Mouse (Mus musculus): Measurements from ENCODE around the gene Rab11b.

The Rab11b gene

GRCm38 (mm10) chr17:33760255-33761165 is at the start of gene Rab11b:
Gene Rab11b (minus strand): TSS chr17:33760530.
- peak; percentile 99 for DNase-seq (ENCODE audit: low read depth, low spot score)

DNA sequence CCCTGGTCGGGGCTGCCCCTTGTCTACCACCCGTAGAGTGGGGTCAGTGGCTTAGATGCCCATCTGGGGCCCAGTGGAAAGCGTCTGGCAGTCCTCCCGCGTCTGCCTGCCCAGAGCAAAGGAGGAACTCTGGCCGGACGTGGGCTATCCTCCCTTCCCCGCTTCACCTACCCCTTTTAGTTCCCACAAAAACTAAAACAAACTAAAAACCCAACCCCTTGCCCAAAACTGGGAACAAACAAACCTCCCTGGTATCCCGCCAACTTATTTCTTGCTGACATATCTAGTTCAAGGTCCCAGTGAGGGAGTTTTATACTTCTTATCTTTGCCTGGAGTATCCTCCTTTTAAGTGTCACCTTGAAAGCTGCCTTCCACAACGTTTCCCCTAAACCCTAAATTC is 47.9 kb upstream of the Rab11b start:
- DNase-seq (ENCODE audit: low read depth, low spot score), result no peak

GRCm38 (mm10) chr17:33807181-33807888 is 47.0 kb upstream of the Rab11b start:
- no peak for DNase-seq (ENCODE audit: low read depth, low spot score)

DNA sequence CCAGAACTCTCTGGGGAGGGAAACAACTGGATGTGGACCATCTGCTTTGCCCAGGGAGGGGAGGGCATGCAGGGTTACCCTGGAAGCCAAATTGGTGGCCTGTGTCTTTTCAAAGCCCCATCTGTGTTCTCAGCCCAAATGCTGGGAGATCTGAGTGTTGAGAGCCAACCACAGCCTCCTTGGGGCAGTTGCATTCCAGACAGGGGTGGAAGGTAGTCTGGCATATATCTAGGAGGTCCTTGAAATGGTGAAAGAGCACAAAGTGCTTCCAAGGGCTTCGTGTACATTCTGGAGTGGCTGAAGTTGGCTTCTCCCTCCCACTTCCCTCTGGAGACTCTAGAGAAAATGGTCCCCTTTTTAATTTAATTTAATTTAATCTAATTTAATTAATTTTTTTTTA is 44.4 kb upstream of the Rab11b start:
- DNase-seq (ENCODE audit: low read depth, low spot score), result no peak

DNA sequence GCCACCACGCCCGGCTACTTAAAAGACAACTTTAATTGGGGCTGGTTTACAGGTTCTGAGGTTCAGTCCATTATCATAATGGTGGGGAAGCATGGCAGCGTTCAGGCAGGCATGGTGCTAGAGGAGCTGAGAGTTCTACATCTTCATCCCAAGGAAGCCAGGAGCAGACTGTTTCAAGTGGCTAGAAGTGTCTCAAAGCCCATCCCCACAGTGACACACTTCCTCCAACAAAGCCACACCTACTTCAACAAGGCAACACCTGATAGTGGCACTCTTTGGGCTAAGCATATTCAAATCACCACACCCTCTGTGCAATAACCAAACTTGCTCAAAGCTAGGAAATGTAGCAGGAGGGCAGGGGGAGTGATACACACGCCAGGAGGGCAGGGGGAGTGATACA is 43.9 kb upstream of the Rab11b start:
- DNase-seq (ENCODE audit: low read depth, low spot score), result no peak

GRCm38 (mm10) chr17:33802221-33802620 is 41.9 kb upstream of the Rab11b start:
- peak; percentile 52 for DNase-seq (ENCODE audit: low read depth, low spot score)

DNA sequence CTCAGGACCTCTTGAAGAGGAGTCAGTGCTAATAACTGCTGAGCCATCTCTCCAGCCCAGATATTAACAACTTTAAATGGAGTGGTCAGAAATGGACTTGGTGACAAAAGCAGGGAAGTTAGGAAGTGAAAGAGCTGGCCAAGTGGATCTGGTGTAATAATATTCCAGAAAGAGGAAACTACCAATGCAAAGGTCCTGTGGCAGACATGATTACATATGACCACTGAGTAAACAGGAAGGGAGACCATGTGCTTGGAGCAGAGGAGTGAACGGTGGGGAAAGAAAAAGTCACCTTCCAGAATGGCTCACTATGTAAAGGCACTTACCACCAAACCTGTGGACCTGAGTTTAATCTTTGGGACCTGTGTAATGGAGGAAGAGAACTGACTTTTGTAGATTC is 38.9 kb upstream of the Rab11b start:
- DNase-seq (ENCODE audit: low read depth, low spot score), result no peak

GRCm38 (mm10) chr17:33798306-33798705 is 38.0 kb upstream of the Rab11b start:
- DNase-seq (ENCODE audit: low read depth, low spot score), result peak; percentile 30

- no peak for DNase-seq (ENCODE audit: low read depth, low spot score)
Measured at GRCm38 (mm10) chr17:33788732-33789131, 28.4 kb upstream of the Rab11b start.

DNA sequence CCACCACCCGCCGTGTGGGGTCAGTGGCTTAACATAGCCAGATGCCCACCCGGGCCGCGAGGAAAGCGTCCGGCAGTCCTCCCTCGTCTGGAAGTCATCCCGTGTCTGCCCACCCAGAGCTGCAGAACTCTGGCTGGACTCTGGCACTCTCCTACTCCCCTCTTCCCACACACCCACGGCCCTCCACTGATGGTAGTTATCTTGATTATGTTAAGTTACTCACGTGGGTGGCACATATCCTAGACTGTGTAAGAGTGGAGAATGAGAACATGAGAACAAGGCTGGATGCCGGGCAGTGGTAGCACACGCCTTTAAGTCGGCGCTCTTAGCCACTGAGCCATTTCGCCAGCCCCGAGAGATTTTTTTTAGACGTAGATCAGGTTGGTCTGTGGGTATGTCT is 26.0 kb upstream of the Rab11b start:
- no peak for DNase-seq (ENCODE audit: low read depth, low spot score)

GRCm38 (mm10) chr17:33784939-33785338 is 24.6 kb upstream of the Rab11b start:
- no peak for DNase-seq (ENCODE audit: low read depth, low spot score)

- DNase-seq (ENCODE audit: low read depth, low spot score), result no peak
Measured at GRCm38 (mm10) chr17:33783408-33783807, 23.1 kb upstream of the Rab11b start.

DNA sequence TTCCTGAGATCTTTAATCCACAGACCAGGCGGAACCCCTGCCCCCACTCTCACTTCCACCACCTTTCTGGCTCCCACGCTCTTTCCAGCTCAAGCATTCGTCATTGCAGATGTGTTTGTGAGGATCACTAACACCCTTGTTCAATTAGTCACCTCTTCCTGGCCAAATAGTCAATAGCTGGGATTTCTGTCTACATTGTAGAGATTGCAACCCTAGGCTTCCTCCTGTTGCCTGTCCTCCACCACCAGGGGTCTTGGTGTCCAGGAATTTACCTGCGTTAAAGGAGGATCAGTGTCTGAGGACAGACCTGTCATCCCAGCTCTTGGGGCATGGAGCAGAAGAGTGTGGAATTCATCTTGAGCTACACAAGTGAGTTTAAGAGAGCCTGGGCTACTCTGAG is 21.7 kb upstream of the Rab11b start:
- peak; percentile 32 for DNase-seq (ENCODE audit: low read depth, low spot score)

DNA sequence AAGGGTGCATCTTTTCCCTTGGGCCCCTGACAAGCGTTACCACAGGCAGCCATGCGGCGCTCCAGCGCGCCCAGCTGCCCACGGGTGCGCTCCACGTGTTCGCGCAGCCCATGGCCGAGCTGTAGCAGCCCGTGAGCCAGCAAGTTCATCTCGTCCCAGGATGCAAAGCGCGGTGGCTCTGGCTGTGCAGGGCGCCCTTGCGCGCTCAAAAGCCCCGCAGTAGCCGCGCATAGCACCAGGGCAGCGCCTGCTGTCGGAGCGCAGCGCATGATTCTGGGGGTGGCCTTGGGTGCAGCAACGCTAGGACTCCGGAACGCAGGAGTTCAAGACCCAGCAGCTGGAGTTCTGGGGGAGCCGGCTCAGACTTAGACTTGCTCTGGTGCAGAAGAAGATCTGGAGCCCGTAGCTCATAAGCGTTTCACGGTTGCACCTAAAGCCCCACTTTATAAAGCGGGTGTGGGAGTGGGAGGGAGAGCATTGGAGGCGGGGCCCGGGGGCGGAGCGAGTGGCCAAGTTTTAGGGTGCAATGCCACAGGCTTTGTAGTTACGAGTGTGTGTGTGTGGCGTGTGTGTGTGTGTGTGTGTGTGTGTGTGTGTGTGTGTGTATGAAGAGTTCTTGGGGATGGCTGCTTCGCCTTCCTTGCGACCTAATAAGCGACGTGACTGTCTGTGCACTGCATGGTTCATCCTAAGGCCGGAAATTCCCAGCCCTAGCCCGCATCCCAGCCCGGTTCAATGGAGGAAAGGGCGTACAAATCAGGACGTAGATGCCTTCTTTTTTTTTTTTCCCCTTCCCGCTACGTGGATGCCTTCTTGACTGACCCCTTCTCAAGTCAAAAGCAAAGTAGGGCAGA is 21.0 kb upstream of the Rab11b start, which contains the start of gene Angptl4:
Gene Angptl4 (minus strand): TSS at position 707 of the 854 bp plus-strand sequence.
- DNase-seq (ENCODE audit: low read depth, low spot score), result peak; percentile 79

GRCm38 (mm10) chr17:33780431-33780830 is 20.1 kb upstream of the Rab11b start:
- peak; percentile 52 for DNase-seq (ENCODE audit: low read depth, low spot score)

GRCm38 (mm10) chr17:33779967-33780295 is 19.6 kb upstream of the Rab11b start:
- DNase-seq (ENCODE audit: low read depth, low spot score), result no peak

- no peak for DNase-seq (ENCODE audit: low read depth, low spot score)
Measured at GRCm38 (mm10) chr17:33779271-33779966, 19.1 kb upstream of the Rab11b start.

DNA sequence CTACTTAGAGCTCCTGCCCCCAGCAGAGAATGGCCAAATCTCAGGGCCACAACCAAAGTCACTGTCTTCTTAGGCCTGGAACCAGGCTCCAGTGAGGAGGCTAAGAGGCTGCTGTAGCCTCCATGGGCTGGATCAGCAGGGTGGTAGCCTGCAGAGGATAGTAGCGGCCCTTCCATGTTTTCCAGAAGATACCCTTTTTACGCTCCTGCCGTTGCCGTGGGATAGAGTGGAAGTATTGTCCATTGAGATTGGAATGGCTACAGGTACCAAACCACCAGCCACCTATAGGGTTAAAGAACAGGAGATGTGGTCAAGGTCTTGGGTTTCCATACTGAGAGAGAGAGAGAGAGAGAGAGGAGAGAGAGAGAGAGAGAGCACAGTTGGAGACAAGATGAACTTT is 15.0 kb upstream of the Rab11b start:
- no peak for DNase-seq (ENCODE audit: low read depth, low spot score)

- no peak for DNase-seq (ENCODE audit: low read depth, low spot score)
Measured at GRCm38 (mm10) chr17:33774573-33775155, 14.3 kb upstream of the Rab11b start.

- DNase-seq (ENCODE audit: low read depth, low spot score), result no peak
Measured at GRCm38 (mm10) chr17:33773871-33774572, 13.7 kb upstream of the Rab11b start.
